Mouse (Mus musculus) megakaryocyte, embryonic 14.5 days (primary cell): ENCODE data around the gene Pfdn6.

Experiments
- FLI1 ChIP-seq: IDR thresholded peaks from 2 replicates; pipeline ENCODE4 v1.6.1; 2012; ENCODE audit warnings: low read length, inconsistent platforms, mixed read lengths
- GATA1 ChIP-seq: IDR thresholded peaks from 3 replicates; pipeline ENCODE4 v1.6.1; 2012; ENCODE audit warnings: mixed read lengths, low read length, inconsistent platforms, borderline replicate concordance

DNA sequence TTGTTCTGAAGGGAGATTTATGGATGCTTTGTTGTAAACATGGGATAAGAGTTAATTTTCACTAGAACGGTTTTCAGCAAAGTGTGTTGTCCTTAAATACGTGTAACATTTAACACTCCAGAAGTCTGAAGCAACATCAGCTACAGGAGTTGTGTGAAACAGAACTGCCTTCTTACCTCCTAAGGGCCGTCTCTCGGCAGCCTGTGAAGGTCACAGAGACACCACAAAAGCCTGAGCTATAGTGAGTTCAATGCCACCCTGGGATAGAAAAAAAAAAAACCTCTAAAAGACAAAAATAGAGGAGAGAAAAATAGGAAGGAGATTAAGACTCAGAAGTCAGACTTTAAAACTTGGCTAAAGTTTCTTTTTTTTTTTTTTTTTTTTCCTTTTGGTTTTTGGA is 38.1 kb downstream of the Pfdn6 start:
- TF ChIP-seq FLI1 (no peak), GATA1 (no peak)
